Mouse (Mus musculus): Measurements from ENCODE around the gene Vmn1r222.
"Not testable (repeated sequence)": the region's sequence is repeated elsewhere in the genome, so short reads cannot be mapped to it uniquely, and the experiment has no call there.

Vmn1r222 gene

DNA sequence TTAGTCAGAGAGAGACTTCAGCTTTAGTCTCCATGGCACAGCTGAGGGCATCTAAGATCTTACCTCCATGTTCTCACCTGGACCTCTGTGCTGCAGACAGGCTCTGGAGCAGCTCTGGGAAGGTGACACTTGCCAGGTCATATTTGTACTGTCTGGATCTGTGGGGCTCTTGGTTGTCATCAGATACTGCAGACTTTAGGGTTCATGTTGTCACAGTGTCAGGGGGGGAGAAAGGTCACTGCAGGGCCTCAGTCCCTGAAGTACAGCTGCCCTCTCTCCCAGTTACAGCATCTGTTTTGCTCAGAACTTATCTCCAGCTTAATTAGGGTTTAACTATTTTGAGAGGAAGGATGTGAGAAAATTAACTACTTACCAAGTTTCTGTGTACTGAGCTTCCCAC, at the start of gene Vmn1r222:
Gene Vmn1r222, minus strand, starts transcription at position 101 of the 400 bp plus-strand sequence.
- not testable (repeated sequence) for DNase-seq

- DNase-seq = peak; percentile 16 to 30
These were observed 49.6 kb upstream of the Vmn1r222 start for GRCm38 (mm10) chr13:23285191-23285920.

GRCm38 (mm10) chr13:23279992-23280391, 44.2 kb upstream of the Vmn1r222 start:
- no peak for DNase-seq

GRCm38 (mm10) chr13:23279576-23279975, 43.8 kb upstream of the Vmn1r222 start:
- no peak for DNase-seq

GRCm38 (mm10) chr13:23270321-23271101, 34.8 kb upstream of the Vmn1r222 start:
- DNase-seq = peak; percentile 44 to 54

GRCm38 (mm10) chr13:23269681-23270080, 33.9 kb upstream of the Vmn1r222 start:
- DNase-seq = peak; percentile 10 to 13

DNA sequence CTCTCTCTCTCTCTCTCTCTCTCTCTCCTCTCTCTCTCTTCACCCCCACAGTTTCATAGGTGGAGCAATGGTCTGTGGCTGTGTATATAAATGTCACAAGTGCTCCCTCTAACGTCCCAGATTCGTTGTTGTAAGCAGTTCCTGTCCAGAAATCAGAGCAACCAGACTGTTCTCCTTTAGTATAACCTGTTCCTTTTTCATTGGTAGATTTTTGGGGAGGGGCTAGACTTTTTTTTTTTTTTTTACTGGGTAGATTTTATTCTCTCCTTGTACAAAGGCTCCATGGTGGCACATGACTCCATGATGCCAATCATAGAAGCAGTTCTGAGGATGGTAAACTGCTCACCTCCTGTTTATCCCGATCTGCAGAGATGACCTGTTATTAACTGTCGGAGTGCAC, 33.4 kb upstream of the Vmn1r222 start:
- peak; percentile 32 to 47 for DNase-seq

- not testable (repeated sequence) for DNase-seq
These were observed 32.9 kb upstream of the Vmn1r222 start for GRCm38 (mm10) chr13:23268606-23269005.

DNA sequence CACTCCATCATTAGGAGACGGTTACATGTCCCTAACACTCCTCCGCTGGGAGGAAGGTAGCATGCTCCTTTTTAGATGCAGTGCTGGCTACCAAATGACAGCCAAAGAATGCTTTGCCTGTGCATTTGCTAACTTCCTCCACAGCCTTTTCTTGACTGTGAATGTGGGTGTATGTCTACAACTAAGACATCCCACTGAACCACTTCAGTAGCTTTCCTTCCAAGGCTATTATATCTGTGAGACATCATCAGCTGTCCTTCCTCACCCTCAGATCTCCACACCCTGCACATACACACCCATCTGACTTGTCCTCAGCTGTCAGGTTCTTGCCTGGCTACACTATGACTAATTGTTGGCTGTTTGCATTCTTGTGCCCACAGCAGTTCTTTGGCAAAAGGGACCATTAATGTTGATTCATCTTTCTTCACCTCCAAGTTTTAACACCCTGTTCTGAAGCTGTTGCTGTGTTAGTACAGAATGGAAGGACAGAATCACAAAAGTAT, 22.9 kb upstream of the Vmn1r222 start:
- DNase-seq = no peak

DNA sequence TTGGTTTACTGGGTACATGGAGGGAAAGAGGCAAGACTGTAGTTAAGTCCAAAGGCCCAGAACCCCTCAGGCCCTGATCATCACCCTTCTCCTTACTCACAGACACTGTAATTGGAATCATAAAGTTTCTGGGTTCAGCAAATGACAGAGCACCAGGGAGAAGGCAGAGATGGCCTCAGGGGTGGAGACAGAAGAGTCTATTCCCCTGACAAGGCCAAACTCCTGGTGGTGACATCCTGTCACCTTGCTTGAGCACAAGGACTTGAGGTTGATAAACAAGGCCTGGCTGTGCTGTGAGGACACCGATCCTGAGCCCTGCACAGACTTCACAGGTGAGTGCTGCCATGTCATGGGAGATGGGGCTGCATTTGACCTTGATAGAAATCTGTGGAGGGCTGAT, 11.1 kb upstream of the Vmn1r222 start, which contains the start of gene Vmn1r223:
Gene Vmn1r223, plus strand, starts transcription at position 301 of the 400 bp plus-strand sequence.
- not testable (repeated sequence) for DNase-seq

DNA sequence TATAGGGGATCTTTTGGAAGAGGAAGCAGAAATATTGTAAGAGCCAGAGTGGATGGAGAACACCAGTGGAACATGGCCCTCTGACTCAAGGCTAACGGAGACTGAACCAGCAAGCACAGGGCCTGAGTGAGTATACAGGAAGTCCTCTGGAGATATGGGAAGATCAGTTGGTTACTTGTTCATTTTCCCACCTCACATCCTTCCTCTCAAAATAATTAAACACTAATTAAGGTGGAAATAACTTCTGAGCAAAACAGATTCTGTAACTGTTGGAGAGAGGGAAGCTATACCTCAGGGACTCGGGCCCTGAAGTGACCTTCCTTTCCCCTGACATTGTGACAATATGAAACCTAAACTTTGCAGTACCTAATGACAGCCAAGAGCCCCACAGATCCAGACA, 21.9 kb downstream of the Vmn1r222 start, which contains the start of gene Vmn1r221:
Gene Vmn1r221, plus strand, starts transcription at position 301 of the 400 bp plus-strand sequence.
- DNase-seq = not testable (repeated sequence)

DNA sequence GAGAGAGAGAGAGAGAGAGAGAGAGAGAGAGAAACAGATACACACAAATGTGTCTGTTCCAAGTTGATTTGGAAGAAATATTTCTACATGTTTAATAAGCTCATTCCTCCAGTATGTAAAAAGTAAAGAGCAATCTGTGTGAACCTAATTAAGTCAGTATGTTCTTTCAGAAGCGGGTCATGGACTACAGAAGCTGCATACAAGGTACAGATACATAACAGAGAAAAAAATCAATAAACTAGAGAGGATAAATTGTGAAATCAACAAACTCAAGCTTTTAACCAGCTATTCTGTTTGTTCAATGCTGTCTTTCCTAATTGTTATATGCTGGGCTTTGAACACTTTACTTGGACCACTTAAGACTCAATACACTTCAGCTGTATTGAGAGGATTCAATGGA, 31.9 kb downstream of the Vmn1r222 start:
- not testable (repeated sequence) for DNase-seq

DNA sequence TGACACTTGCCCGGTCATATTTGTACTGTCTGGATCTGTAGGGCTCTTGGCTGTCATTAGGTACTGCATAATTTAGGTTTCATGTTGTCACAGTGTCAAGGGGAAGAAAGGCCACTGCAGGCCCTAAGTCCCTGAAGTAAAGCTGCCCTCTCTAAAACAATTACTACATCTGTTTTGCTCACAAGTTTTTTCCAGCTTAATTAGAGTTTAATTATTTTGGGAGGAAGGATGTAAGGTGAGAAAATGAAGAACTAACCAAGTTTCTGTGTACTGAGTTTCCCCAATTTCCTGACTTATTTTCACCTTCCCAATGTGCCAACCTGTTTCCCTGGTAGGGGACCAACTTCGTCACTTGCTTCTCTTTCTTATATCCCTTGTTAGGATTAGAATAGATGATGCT, 47.9 kb downstream of the Vmn1r222 start, which contains the start of gene Vmn1r220:
Gene Vmn1r220, minus strand, starts transcription at position 101 of the 400 bp plus-strand sequence.
- no peak for DNase-seq
